Mouse (Mus musculus) layer of hippocampus, adult 2 months (tissue): ENCODE results near the gene Fam78b. TPM values are rescaled to one million over a fixed set of nuclear protein-coding genes. Genes with fewer than 3 reads are reported as not detected.

Experiments
- DNase-seq, 2 experiments: peaks; one replicate each; pipeline ENCODE4 v3.0.0; 2022; ENCODE audit warnings: low spot score in 2 of 2
- H3K27ac ChIP-seq: fragments of 200-600 bp; 2 replicates; pipeline ENCODE4 v1.8.1; 2022
- H3K4me3 ChIP-seq: fragments of 200-600 bp; 2 replicates; pipeline ENCODE4 v1.8.1; 2022; ENCODE audit warnings: mild to moderate bottlenecking
- CTCF ChIP-seq: fragments of 200-600 bp; conservative IDR thresholded peaks from 2 replicates; pipeline ENCODE4 v1.8.1; 2022; ENCODE audit warnings: antibody characterized with exemption, mild to moderate bottlenecking, moderate library complexity
- total RNA-seq, 2 experiments: library from RNA; stranded (reverse); gene quantifications; 2 replicates each; pipeline ENCODE4 v1.2.3; 2021

The Fam78b gene
- total RNA-seq, 2 experiments from 2014 or later, result 22.5 to 22.7 TPM

- TF ChIP-seq CTCF, result no peak
- DNase-seq, result no peak
- Histone ChIP-seq H3K27ac (no peak overlapping the region), H3K4me3 (no peak overlapping the region)
Measured at GRCm38 (mm10) chr1:167010190-167010589, 9.0 kb downstream of the Fam78b start.

- no peak overlapping the region for H3K4me3 ChIP-seq
- no peak overlapping the region for H3K27ac ChIP-seq
- no peak for DNase-seq
- no peak for TF ChIP-seq CTCF
Measured at GRCm38 (mm10) chr1:167011301-167011700, 10.1 kb downstream of the Fam78b start.

- TF ChIP-seq CTCF, result no peak
- Histone ChIP-seq H3K27ac (no peak overlapping the region), H3K4me3 (no peak overlapping the region)
- DNase-seq, result no peak
Measured at GRCm38 (mm10) chr1:167012616-167013015, 11.4 kb downstream of the Fam78b start.

GRCm38 (mm10) chr1:167013234-167013864, 12.1 kb downstream of the Fam78b start:
- DNase-seq, result peak in 1 of 2 experiments; percentile 10

GRCm38 (mm10) chr1:167016269-167016668, 15.1 kb downstream of the Fam78b start:
- Histone ChIP-seq H3K27ac (no peak overlapping the region), H3K4me3 (no peak overlapping the region)
- TF ChIP-seq CTCF, result no peak
- DNase-seq, result no peak

More at GRCm38 (mm10) chr1:167013234-167013864, 12.1 kb downstream of the Fam78b start:
- no peak for TF ChIP-seq CTCF
- Histone ChIP-seq H3K4me3 (no peak overlapping the region), H3K27ac (no peak overlapping the region)

GRCm38 (mm10) chr1:167022001-167022424, 20.8 kb downstream of the Fam78b start:
- no peak for DNase-seq
- Histone ChIP-seq H3K27ac (no peak overlapping the region), H3K4me3 (no peak overlapping the region)
- no peak for TF ChIP-seq CTCF

- Histone ChIP-seq H3K4me3 (no peak overlapping the region), H3K27ac (no peak overlapping the region)
- DNase-seq, result no peak
- TF ChIP-seq CTCF, result no peak
Measured at GRCm38 (mm10) chr1:167022541-167023121, 21.4 kb downstream of the Fam78b start.

GRCm38 (mm10) chr1:167023794-167024193, 22.6 kb downstream of the Fam78b start:
- DNase-seq, result no peak
- H3K27ac ChIP-seq, result no peak overlapping the region
- no peak for TF ChIP-seq CTCF
- no peak overlapping the region for H3K4me3 ChIP-seq

- DNase-seq, result no peak
- no peak for TF ChIP-seq CTCF
- H3K4me3 ChIP-seq, result no peak overlapping the region
- H3K27ac ChIP-seq, result no peak overlapping the region
Measured at GRCm38 (mm10) chr1:167024961-167025360, 23.7 kb downstream of the Fam78b start.

- Histone ChIP-seq H3K4me3 (no peak overlapping the region), H3K27ac (no peak overlapping the region)
- no peak for TF ChIP-seq CTCF
- no peak for DNase-seq
Measured at GRCm38 (mm10) chr1:167032046-167032648, 30.9 kb downstream of the Fam78b start.

GRCm38 (mm10) chr1:167034435-167034834, 33.2 kb downstream of the Fam78b start:
- TF ChIP-seq CTCF, result peak; percentile 76
- no peak overlapping the region for H3K27ac ChIP-seq
- no peak for DNase-seq
- H3K4me3 ChIP-seq, result no peak overlapping the region

- H3K4me3 ChIP-seq, result no peak overlapping the region
- TF ChIP-seq CTCF, result no peak
- H3K27ac ChIP-seq, result no peak overlapping the region
- DNase-seq, result no peak
Measured at GRCm38 (mm10) chr1:167042558-167042957, 41.3 kb downstream of the Fam78b start.

- no peak for DNase-seq
- Histone ChIP-seq H3K27ac (no peak overlapping the region), H3K4me3 (no peak overlapping the region)
- TF ChIP-seq CTCF, result no peak
Measured at GRCm38 (mm10) chr1:167046169-167046927, 45.1 kb downstream of the Fam78b start.
